Mouse (Mus musculus): ENCODE measurements around the gene Ppp1r8. TPM values are rescaled to one million over a fixed set of nuclear protein-coding genes. Genes with fewer than 3 reads are reported as not detected.
A peak's percentile ranks its signal among the peaks of the same experiment; 100 is the strongest.

Ppp1r8 gene
- 10 to 100 TPM; 21.0 to 37.5 (median 26.5) TPM for polyA plus RNA-seq (2017; shearing (Covaris generic))

GRCm38 (mm10) chr4:132842970-132843704 lies at the start of gene Ppp1r8:
Gene Ppp1r8, minus strand, starts transcription at chr4:132843169.
- ATAC-seq: peak; percentile 98

GRCm38 (mm10) chr4:132884844-132885374 lies 41.9 kb upstream of the Ppp1r8 start:
- ATAC-seq: peak; percentile 3

DNA sequence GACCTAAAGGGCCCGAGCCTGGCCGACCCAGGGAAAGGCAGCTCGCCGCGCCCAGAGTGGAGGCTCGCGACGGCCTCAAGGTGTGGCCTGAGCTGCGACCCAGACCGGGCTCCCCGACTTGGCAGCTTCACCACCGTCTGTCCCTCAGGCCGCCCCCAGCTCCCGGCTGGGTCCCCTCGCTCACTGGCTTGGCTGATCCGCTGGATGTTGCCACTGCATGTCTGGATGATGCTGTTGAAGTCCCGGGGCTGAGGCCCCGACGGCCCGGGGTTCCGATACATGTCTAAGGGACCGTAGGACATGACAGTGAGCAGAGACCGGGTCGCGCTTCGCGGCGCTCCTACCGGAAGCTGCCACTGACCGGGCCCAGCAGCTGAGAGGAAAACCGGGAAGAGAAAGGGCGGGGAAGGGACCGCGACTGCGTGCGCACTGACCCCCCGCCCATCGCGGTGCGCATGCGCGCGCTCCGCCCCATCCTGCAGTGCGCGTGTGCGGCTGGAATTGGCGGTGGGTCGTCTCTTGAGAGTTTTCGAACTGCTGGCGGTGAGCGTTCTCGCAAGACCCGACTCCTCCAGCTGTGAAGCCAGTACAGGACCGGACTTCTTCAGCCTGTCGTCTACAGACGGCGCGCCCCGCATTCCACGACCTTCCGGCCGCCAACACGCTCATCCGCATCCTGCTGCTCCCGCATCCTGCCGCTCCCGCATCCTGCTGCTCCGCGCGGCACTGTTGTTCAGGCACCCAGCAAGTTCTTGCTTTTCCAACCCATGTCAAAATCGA lies 41.3 kb upstream of the Ppp1r8 start, which contains the start of gene Stx12:
Gene Stx12 (minus strand): TSS at position 446 of the 780 bp plus-strand sequence.
- ATAC-seq: peak; percentile 74

- ATAC-seq: peak; percentile 36
Observed at GRCm38 (mm10) chr4:132883561-132884063, 40.6 kb upstream of the Ppp1r8 start.

- no peak for ATAC-seq
Observed at GRCm38 (mm10) chr4:132874363-132875097, 31.6 kb upstream of the Ppp1r8 start.

GRCm38 (mm10) chr4:132873481-132874362 lies 30.8 kb upstream of the Ppp1r8 start:
- ATAC-seq: no peak

DNA sequence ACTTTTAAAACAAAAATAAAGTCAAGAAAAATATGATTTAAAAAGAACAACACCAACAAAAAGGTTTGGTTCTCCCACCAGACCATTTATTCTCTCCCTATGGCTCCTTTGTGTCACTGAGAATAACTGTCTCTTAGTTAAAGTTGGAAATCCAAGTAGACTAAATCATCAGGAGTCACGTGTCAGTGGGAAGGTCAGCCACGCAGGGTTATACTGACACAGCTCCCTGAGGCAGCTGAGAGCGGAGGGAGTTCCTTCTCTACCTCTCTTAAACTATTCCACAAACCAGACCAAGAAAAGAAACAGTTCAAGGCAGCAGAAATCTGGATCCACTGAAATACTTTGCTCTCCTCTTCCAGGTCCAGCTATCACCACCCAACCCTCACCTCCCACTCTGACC lies 28.1 kb upstream of the Ppp1r8 start:
- ATAC-seq: no peak

GRCm38 (mm10) chr4:132864856-132865255 lies 21.9 kb upstream of the Ppp1r8 start:
- ATAC-seq: no peak

- no peak for ATAC-seq
Observed at GRCm38 (mm10) chr4:132863012-132863411, 20.0 kb upstream of the Ppp1r8 start.

DNA sequence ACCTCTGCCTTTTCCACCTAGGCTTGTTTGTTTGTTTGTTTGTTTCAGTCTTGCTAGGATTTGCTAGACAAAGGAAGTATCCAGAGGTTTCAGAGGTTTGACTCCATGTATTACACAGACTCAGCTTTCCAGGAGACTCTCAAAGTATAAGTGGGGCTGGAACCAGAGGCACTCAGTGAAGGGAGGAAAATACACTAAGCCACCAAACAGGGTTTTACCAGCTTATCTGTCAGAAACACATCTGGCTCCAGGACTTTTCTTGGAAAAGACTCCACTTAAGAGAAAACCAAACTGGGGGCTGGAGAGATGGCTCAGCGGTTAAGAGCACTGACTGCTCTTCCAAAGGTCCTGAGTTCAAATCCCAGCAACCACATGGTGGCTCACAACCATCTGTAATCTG lies 17.9 kb upstream of the Ppp1r8 start:
- ATAC-seq: no peak

GRCm38 (mm10) chr4:132843705-132844071 lies 719 bp upstream of the Ppp1r8 start:
- no peak for ATAC-seq

- no peak for ATAC-seq
Observed at GRCm38 (mm10) chr4:132842281-132842906, 575 bp downstream of the Ppp1r8 start.

DNA sequence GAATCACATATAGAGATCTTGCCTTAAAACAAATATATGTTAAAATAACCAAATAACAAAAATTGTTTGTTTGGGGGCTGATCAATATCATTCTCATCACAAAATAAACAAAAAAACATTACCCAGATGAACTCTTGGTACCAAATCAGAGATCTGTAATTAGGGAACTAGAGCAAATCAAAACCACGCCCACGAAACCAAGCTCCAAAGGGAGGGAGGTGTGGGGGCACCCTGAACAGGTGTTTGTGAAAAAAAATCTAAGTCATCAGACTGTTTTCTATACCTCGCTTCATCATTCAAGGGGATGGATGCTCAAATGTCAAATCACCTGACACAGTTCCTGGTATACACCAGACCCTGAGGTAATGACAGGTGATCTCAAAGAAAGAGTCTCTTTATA lies 1.5 kb downstream of the Ppp1r8 start:
- ATAC-seq: no peak

GRCm38 (mm10) chr4:132823614-132824366 lies 19.2 kb downstream of the Ppp1r8 start:
- ATAC-seq: peak; percentile 65

GRCm38 (mm10) chr4:132818442-132818841 lies 24.5 kb downstream of the Ppp1r8 start:
- ATAC-seq: no peak

DNA sequence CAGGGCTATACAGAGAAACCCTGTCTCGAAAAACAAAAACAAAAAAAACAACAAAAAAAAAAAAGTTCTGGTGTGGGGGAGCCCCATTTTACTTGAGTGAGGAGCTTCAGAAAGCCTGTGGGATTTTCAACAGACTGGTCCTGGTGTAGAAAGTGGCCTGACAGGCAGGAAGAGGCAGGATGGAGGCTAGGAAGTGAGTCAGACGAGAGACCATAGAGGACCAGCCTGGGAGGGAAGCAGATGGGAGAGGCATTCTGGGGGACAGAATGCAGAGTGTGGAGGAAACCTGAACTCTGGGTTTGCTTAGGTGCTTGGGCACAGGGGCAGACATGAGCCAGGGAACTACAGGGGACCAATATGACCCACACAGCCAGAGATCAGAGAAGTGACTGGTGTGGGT lies 26.1 kb downstream of the Ppp1r8 start:
- ATAC-seq: no peak

DNA sequence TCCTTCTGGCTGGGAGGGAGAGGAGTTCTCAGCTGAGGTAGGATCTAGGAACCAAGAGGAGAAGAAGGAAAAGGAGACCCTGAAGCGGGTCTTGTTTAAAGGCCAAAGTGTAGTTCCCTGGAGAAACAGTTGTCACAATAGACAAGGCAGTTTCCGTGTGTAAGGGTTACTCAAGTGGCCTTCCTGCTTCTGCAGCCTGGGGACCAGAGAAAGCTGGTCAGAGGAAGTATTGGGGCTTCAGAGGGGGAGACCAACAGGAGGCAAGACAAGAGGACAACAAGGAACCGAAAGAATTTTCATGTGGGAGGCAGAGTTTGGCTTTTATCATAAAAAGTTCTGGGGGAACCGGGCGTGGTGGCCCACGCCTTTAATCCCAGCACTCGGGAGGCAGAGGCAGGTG lies 26.6 kb downstream of the Ppp1r8 start:
- no peak for ATAC-seq

DNA sequence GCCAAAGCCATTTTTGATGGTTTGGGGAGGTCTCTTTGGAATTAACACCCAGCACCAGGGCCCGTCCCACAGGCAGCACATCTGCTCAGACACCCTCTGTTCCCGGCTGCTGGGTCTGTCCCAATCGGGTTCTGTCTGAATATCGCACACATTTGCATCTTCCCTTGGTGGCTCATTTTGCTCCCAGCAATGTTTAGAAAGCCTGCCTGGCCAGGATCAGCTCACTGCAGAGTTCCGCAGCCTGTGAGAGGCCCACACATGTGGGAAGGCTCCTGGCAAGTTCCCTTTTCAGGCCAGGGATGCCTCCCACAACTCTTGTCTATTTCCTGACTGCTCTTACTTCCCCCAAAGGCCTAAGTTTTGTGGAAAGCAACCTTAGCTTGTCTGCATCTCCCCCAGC lies 33.3 kb downstream of the Ppp1r8 start:
- ATAC-seq: no peak

DNA sequence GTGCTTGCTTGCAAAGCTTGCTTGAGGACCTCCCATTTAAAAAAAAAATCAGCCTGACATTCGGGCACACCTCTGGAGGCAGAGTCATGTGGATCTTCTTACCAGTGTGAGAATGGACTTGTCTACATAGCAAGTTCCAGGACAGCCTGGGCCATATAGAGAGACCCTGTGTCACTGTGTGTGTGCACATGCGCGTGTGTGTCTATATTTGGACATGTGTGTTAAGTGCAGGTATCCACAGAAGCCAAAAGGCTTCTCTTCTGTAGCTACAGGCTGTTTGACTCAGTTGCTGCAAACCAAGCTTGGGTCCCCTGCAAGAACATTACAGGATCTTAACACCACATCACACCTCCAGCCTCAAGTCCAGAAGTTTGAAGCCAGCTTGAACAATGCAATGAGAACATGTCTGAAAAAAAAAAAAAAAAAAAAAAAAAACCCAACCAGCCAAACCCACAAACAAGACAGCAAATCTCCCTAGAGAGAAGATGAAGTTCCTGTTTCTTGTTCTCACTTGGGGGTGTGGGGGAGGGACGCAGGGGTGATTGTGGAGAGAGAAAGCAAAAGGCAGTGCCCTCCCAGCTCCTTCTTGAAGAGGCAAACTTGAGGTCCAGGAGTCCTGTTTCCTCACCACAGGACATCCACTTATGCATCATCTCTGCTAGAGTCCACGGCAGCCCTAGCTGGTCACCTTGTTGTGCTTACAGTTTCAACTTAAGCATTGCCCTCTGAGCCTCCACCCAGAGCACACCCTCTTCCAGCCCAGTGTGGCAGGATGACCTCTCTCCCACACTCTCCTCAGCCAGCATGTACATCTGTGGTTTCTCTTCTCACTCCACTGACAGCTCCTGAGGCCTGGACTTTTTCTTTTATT lies 35.0 kb downstream of the Ppp1r8 start:
- ATAC-seq: no peak

All from inflammation-experienced regulatory T-cells, adult 6 months (primary cell).